In genomic region chr3:89703596-89703995, GRCm38 (mm10) we compare ENCODE assay signal across 18 mouse cellular contexts.
"Had no signal": no experiment of that assay in that cellular context is flagged by ENCODE, and none has a peak within 500 bp of the region (broad histone marks: within the 10 kb centered on the region; RNA-seq: fewer than 3 reads in every experiment).

No protein-coding gene starts in this region.

- H3K4me2 ChIP-seq: limb, embryonic 12.5 days; liver, embryonic 13.5 days; midbrain, embryonic 11.5 days; neural tube, embryonic 12.5 days; stomach, embryonic 15.5 days had no signal

- DNase-seq: kidney, adult 9 months; kidney, postnatal 14 days; kidney, postnatal 4 days; layer of hippocampus, postnatal 36 days; liver; liver, embryonic 13.5 days; lung, adult 2 months; lung, postnatal 14 days; lung, postnatal 4 days; midbrain, embryonic 14.5 days; retina, postnatal 1 day; spleen, adult 18-20 months; thymus, postnatal 25 days had no signal

- H3K27ac ChIP-seq: left cerebral cortex, adult 2 months; limb, embryonic 12.5 days; liver, embryonic 13.5 days; neural tube, embryonic 12.5 days; stomach, embryonic 15.5 days had no signal

- H3K4me3 ChIP-seq: left cerebral cortex, adult 2 months; limb, embryonic 12.5 days; liver, embryonic 13.5 days; neural tube, embryonic 12.5 days; stomach, embryonic 15.5 days had no signal

- H3K9ac ChIP-seq: limb, embryonic 12.5 days; liver, embryonic 13.5 days; neural tube, embryonic 12.5 days; stomach, embryonic 15.5 days had no signal

- H3K9me3 ChIP-seq: limb, embryonic 12.5 days; liver, embryonic 13.5 days; neural tube, embryonic 12.5 days; stomach, embryonic 15.5 days had no signal

- H3K4me1 ChIP-seq: limb, embryonic 12.5 days; liver, embryonic 13.5 days; neural tube, embryonic 12.5 days; stomach, embryonic 15.5 days had no signal

- H3K27me3 ChIP-seq: limb, embryonic 12.5 days; neural tube, embryonic 12.5 days; stomach, embryonic 15.5 days had no signal

- H3K36me3 ChIP-seq: limb, embryonic 12.5 days; liver, embryonic 13.5 days; neural tube, embryonic 12.5 days; stomach, embryonic 15.5 days had no signal
